Mouse (Mus musculus): ENCODE results near the gene B3galt4.
A peak's percentile ranks its signal among the peaks of the same experiment; 100 is the strongest.
"Not testable (repeated sequence)": the region's sequence is repeated elsewhere in the genome, so short reads cannot be mapped to it uniquely, and the experiment has no call there.

Gene B3galt4

DNA sequence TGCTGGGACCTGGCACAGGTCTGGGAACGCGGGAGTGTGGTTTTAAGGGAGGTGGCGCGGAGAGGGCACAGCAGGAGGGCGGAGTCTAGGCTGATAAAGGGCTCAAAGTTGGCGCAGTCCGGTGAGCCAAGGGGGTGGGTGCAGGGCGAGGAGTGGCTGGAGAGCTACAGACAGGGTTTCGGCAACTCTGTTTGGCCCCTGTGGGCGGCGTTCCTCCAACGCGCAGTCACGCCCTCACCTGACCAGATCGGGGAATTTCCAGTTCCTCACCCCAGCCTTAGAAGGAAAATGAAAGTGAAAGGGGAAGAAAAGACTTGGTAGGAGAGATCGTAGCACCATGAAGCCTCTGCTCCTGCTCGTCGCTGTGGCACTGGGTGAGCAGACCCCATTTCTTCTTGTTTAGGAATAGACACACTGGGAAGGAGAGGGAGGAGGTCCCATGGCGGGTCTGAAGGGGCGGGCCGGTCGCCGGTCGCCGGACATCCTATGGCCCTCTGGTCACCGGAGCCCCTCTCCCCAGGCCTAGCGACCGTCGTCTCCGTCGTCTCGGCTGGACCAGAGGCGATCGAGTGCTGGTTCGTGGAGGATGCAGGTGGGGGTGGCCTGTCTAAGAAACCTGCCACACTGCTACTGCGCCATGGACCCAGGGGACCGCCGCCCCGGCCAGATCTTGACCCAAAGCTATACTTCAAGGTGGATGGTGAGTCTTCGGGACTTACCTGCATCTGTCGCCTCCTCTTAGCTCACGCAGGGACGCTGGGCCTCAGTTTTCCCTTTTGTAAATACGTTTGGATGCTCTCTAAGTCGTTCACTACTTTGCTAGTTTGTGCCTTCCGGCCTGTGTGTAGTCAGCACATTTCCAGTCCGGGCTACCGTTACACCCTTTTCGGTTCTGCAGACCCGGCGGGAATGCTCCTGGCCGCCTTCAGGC, 31.7 kb downstream of the B3galt4 start:
- DNase-seq = peak; percentile 87

DNA sequence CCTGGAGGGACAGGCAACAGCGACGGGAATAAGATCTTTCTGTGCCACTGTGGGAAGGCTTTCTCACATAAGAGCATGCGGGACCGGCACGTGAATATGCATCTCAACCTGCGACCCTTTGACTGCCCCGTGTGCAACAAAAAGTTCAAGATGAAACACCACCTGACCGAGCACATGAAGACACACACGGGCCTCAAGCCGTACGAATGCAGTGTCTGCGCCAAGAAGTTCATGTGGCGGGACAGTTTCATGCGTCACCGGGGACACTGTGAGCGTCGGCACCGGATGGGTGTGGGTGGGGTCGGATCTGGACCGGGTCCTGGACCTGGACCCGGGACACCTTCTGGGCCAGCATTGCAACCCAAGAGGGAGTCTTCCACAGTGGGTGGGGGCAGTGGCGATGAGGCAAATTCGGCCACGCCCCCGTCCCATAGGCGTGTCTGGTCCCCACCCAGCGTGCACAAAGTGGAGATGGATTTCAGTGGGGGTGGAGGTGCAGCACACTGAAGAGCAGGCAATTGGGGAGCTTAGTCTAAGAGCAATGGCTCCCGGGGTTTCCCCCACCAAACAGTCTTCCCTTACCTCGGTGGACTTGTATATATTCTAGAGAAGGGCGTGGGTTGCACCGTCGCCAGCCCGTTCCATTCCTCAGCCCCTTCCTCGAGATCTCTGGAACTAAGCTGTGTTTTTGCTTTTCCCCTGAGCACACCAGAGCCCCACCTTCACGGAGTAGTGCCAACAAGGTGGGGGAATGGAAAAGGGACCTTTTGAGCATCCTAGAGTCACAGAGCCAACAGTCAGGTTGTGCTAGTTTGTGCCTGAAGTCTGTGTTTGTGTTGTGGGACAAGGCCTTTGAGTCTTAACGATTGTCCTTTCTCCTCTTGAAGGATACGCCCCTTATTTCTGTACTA, 32.7 kb downstream of the B3galt4 start:
- DNase-seq = peak; percentile 49

DNA sequence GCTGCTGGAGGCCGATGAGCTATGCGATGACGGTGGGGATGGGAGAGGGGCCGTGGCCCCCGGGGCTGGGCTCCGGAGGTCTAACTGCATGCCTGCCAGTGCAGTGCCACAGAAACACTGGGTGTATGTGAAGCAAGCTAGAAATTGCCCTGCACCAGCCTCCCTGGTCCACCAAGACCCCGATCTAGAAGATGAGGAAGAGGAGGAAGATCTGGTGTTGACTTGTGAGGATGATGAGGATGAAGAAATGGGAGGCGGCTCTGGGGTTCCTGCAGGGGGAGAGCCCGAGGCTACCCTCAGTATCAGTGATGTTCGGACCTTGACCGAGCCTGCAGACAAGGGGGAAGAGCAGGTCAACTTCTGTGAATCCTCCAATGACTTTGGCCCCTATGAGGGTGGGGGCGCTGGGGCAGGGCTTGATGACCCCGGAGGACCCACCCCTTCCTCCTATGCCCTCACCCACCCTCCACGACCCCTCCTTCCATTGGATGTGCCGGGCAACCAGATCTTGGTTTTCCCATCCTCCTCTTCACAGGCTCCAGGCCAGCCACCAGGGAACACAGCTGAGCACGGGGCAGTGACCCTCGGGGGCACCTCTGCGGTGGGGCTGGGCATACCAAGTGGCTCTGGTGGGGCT, 33.5 kb downstream of the B3galt4 start:
- DNase-seq = no peak

GRCm38 (mm10) chr17:33916847-33917655, 34.2 kb downstream of the B3galt4 start:
- peak; percentile 42 for DNase-seq

DNA sequence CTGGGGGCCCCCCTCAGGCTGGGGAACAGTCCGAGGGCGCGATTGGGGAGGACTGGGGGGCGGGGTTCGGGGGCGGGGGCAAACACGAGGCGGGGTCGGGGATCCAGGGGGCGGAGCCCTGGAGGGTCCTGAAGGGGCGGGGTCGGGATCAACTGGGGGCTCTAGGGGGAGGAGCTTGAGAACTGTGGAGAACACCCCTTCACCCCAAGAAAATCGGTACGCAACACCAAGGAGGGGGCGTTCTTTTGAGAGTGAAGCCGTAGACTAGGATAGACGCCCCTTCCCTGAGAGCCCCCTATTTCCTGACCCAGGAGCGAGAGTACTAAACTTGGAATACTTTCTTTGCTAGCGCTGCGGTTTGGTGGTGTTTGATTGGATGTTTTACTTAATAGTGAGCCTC, 35.0 kb downstream of the B3galt4 start:
- no peak for DNase-seq

DNA sequence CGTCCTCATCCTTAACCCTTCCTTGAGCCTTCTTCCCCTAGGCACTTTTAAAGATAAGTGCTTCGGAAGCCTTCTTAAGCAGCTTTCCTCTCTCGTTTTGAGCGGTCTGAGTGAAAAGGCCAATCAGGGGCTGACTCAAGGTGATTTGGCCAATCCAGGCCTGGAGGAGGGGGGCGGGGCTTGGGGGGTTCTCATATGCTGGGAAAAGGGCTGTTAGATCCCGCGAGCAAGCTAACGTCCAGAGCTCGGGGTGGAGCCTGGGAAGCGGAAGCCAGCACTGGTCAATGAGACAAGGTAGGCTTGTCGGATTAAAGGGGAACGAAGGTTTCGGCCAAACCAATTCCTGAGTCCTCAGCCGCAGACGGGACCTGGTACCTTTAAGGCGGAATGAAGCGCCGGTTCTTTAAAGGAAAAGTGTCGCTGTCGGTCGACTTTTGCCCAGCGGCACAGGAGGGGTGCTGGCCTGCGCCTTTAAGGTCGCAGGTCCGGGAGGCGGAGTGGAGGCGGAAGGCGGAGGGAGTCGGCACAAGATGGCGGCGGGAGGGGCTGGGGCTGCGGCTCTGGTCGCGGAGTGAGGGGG, 35.5 kb downstream of the B3galt4 start, which contains the start of the genes Tapbp and Zbtb22:
Tapbp (plus strand) TSS at position 229 of the 580 bp plus-strand sequence.
Zbtb22 (plus strand) TSS at position 234 of the 580 bp plus-strand sequence.
- peak; percentile 98 for DNase-seq

DNA sequence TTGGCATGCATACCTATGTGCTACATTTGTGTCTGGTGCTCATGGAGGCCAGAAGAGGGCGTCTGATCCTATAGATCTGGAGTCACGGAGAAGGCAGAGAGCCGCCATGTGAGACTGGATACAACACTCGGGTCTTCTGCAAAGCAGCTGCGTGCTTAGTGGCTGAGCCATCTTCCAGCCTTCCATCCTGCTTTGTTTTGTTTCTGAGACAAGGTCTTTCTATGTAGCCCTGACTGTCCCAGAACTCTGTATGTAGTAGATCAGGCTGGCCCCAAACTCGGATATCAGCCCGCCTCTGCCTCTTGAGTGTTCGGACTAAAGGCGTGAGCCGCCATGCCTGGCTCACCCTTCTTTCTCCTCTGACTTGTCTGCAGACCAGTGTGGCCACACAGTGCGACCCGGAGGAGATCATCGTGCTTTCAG, 36.3 kb downstream of the B3galt4 start:
- no peak for DNase-seq

DNA sequence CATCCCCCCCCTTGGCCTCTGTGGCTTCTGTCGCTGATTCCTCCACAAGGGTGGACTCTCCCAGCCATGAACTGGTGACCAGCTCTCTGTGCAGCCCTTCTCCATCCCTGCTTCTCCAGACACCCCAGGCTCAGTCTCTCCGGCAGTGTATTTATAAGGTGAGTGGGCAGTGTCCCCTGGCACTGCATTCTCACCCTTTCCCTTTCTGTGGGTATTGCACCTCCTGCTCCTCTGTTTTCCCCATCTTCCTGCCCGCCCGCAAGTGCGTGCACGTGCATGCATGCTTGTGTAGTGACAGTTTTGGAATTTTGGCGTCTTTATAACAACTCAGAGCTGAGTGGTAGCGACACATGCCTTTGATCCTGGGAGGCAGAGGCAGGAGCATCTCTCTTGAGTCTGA, 37.4 kb downstream of the B3galt4 start:
- DNase-seq = no peak

GRCm38 (mm10) chr17:33913264-33913663, 38.0 kb downstream of the B3galt4 start:
- DNase-seq = no peak

GRCm38 (mm10) chr17:33911813-33912414, 39.4 kb downstream of the B3galt4 start:
- peak; percentile 25 for DNase-seq

GRCm38 (mm10) chr17:33911052-33911812, 40.1 kb downstream of the B3galt4 start:
- peak; percentile 23 for DNase-seq

- no peak for DNase-seq
These were observed 40.8 kb downstream of the B3galt4 start for GRCm38 (mm10) chr17:33910346-33911051.

- peak; percentile 66 for DNase-seq
These were observed 41.4 kb downstream of the B3galt4 start for GRCm38 (mm10) chr17:33909869-33910250.

- peak; percentile 99 for DNase-seq
These were observed 42.0 kb downstream of the B3galt4 start, which contains the start of gene Daxx for GRCm38 (mm10) chr17:33909077-33909868. Gene Daxx (plus strand): TSS chr17:33909414.

DNA sequence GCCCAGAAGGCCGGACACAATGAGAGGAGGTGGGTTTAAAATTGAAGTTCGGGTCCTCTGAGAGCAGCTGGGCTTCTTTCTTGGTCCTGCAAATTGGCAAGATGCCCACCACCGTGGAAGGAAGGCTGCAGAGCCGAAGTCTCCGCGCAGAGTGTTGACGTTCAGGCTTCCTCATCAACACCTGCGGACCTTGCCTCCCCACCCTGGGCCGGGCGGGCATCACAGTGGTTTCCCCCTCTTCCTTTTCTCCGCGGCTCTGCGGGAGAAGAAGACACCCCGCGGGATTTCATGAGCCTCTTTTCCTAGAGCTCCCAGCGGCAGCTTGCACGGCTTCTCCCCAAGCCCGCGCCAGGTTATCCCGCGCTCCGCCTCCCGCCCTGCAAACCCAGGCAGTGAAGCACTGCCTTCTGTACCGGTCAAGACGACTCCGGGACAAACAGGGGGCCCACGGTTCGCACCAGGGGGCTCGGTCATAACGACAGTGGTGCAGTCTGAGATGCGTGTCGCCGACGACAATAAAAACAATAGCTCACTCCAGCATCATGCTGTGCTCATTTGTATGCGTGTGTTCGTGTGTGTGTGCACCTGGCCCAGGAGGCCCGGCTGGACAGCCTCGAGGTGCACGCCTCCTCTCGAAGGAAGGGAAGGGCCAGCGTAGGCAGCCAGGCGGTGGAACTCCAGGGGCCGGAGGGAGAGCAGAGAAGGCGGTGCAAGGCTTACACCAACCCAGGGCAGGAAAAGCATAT, 42.8 kb downstream of the B3galt4 start:
- peak; percentile 72 for DNase-seq

DNA sequence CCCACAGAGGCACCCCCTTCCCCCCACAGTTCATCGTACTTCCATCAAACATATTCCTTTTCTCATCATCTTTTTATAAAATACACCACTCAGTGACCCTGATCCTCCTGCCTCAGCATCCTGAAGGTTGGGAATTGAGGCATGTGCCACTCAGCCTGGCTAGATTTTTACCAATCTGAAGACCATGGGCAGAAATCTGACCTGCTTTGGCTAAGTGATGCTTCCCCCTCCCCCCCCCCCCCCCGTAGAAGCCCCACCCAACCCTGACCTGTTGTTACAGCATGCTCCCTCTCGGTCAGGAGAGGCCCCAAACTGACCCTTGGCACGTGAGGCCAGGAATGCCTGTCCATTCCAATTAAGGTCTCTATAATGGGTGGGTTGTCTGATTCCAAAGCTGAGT, 46.5 kb downstream of the B3galt4 start, which contains the start of gene Platr17:
Platr17 (plus strand) TSS at position 301 of the 400 bp plus-strand sequence.
- DNase-seq = not testable (repeated sequence)

DNA sequence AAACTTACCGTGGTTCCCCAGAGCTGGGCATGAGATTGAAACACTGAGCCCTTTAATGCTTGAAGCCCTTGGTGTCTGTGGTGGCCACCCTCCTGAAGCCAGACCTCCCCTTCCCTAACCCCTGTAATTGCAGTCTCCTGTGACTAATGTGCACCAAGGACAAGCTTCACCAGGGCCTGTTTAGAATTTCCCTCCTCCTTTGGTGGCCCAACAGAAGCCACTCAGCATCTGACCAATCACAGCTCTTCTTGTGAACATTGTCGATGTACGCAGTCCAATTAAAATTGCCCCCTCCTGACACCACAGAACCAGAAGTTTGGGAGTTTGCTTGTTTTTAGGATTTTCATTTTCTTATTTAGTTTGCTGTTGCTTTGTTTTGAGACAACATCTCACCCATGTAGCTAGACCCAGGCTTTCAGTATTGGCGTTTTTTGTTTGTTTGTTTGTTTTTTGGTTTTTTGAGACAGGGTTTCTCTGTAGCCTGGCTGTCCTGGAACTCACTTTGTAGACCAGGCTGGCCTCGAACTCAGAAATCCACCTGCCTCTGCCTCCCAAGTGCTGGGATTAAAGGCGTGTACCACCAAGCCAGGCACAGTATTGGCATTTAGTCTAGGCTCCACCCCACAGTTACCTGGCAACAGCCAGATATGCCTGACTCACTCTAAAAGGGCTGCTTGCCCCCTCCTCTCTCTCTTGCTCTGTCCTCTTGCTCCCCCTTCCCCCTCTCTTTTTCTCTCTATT, 47.2 kb downstream of the B3galt4 start:
- DNase-seq = not testable (repeated sequence)

Data from kidney, postnatal 10 days (tissue).